Mouse (Mus musculus): ENCODE results near the gene St14.

The St14 gene

GRCm38 (mm10) chr9:31122464-31123030 is 9.1 kb downstream of the St14 start:
- DNase-seq (ENCODE audit: low spot score): no peak

DNA sequence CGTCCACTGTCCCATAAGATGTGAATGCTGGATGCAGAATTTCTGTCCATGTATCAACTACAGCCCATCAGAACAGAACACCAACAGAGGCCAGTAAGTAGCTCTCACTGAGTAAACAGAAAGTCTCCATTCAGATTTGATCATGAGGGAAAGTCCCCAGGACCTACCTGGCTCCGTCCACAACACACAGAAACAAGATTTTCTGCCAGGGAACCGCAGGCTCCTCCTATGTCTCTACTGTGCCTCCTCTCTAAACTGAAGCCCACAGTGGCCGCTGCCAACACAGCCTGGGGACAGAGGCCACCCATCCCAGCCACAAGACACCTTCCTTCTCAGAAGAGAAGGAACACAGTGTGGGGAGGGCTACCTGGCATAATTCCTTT is 11.1 kb downstream of the St14 start:
- DNase-seq (ENCODE audit: low spot score): no peak

DNA sequence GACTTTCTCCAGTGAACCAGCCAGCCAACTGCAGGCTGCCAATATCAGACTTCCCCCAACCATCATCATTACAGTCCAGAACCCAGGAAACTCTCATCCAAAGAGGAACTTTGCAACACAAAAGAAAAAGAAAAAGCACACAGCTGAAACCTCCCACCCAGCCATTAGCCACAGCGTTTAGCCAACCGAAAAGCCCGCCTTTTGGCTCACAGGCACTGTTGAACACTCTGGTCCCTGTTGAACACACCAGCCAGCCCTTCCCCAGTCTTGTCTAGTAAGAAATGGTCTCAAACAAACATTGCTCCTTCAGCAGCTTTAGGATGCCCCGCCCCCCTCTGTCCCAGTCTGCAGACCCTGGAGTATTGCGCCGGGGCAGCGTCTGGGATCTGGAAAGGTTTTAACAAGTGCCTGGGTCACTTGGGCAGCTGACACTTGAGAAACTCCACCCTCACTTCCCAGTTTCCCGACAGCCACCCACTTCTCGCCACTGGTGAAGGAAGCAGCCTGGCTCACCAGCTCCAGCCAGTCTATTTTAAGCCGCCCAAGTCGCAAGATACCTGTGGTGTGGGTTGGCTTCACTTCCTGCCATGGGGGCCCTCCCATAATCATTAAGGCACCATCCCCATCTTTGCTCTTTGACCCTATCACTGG is 11.6 kb downstream of the St14 start:
- DNase-seq (ENCODE audit: low spot score): no peak

DNA sequence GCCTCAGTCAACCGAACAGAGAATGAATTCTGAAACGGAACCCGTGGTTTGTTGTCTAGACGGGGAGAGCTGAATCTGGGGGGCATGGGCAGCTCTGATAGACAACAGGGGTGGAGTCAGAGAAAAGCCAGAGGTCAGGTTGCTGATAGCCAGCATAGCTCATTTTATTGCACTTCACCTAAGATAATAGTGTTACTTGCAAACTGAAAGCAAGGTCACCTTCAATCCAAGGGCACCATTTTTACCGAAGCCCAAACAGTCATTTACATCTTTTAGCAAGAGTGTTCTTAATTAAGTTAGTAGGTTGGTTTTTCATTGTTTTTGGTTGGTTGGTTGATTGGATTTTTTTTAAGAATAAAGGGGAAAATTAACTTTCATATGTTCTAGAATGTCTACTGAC is 12.2 kb downstream of the St14 start:
- no peak for DNase-seq (ENCODE audit: low spot score)

- DNase-seq (ENCODE audit: low spot score): no peak
Observed at GRCm38 (mm10) chr9:31118520-31119298, 12.9 kb downstream of the St14 start.

GRCm38 (mm10) chr9:31117488-31117887 is 14.2 kb downstream of the St14 start:
- DNase-seq (ENCODE audit: low spot score): no peak

DNA sequence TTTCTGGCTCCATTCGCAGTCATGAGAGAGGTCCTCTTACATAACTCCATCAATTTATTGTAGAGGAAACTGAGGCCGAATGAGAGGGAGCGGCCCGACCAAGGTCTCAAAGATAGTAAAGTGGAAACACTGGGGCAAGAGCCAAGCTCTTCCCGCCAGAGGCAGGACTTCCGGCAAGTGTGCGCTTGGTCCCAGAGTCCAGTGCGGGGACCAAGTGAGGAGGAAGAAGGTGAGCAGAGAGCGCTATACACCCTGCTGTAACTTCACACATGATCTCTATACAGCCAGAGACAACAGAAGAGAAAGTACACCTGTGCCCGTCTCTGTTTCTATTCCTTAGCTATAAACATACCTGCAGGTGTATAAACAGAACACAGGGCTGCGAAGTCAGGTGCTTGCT is 14.6 kb downstream of the St14 start:
- DNase-seq (ENCODE audit: low spot score): no peak

DNA sequence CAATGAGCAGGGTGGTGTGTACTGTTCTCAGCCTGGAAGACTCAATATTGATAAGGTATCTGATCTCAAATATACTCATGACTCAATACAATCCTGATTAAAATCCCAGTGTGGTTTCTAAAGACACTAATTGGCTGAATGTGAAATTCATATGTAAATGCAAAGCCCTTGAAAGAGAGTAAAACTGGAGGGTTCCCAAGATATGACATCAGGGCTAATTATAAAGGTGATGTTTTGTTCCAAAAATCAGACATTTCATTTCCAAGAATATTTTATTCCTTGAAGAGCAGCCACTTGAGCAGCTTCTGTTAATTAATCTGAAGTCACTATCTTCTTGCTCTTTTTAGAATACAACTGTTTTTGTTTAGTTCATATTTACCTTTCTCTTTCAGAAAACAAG is 16.1 kb downstream of the St14 start:
- DNase-seq (ENCODE audit: low spot score): no peak

DNA sequence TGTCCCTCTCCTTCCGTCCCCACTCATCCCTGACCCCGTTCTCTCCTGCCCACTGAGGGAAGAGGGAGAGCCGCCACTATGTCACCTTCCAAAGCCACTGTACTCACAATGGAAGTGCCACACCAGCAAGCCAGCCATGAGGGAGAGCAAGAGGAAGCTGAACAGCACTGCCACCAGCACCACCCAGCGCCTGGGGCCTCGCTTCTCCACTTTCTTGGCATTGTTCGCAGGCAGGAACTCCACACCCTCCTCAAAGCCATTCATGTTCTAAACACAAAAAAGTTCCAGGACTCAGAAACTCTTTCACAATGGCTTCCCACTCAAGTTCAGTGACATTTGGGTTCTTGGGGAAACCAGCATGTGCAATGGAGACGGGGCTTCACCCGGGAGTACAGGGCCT is 23.2 kb downstream of the St14 start:
- no peak for DNase-seq (ENCODE audit: low spot score)

- DNase-seq (ENCODE audit: low spot score): no peak
Observed at GRCm38 (mm10) chr9:31098118-31098517, 33.5 kb downstream of the St14 start.

GRCm38 (mm10) chr9:31097088-31098082 is 34.3 kb downstream of the St14 start:
- DNase-seq (ENCODE audit: low spot score): peak; percentile 9

- no peak for DNase-seq (ENCODE audit: low spot score)
Observed at GRCm38 (mm10) chr9:31092833-31093195, 38.8 kb downstream of the St14 start.

- DNase-seq (ENCODE audit: low spot score): no peak
Observed at GRCm38 (mm10) chr9:31092111-31092832, 39.4 kb downstream of the St14 start.

DNA sequence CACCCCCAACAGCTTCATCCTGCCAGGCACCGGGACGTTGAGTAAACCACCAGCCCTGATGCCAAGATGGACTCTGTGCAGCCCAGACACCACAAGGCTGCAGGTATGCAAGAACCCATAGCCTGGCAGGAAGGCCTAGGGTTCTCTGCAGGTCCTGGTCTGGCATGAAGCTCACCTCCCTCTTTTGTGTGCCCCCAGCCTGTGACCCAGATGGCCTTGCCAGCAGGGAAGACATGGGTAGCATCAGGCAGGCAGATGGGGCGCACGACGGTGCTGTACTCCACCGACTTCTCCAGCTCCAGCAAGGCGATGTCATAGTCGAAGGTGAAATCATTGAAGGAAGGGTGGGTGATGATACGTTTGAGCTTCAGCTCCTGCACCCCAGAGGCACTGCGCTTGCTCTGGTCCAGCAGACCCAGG is 40.5 kb downstream of the St14 start:
- DNase-seq (ENCODE audit: low spot score): no peak

DNA sequence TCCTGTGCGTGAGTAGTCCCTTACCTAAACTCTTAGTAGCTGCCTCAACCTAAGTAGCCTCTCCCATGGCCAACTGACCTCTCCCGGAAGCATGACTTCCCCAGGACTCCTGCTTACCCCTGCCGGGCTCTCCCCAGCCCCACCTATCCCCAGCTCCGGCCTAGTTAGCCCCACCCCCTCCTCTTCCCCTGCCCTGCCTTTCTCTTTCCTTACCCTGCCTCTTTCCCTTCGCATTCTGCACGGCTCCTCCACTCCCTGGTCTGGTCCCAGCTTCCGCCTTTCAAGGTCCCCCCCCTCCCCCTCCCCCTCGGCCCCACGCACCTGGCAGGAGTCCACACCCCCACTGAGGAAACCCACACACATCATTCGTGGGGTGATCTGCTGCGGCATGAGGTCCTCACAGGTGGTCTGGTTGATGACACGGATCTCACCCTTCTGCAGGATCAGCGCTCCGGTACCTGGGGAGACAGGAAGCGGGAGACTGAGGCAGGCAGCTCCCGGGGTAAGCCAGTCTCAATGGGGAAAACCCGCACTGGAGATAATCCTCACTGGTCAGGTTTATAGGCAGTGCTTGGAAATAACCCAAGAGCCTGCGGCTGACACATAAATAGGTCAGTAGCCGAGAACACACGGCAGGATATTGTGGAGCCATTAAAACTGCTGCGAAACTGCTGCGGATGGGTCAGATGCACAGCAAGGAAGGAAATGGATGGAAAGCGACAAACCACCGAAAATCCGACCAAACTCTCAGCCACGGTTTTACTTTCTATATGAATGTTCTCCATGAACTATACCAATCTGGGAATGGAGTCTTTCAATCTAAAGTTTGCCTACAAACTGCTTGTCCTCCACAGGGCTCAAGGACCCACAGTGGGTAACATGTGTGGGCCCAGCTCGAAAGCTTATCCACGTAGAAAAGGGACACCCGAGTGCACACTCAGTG is 41.3 kb downstream of the St14 start:
- no peak for DNase-seq (ENCODE audit: low spot score)

DNA sequence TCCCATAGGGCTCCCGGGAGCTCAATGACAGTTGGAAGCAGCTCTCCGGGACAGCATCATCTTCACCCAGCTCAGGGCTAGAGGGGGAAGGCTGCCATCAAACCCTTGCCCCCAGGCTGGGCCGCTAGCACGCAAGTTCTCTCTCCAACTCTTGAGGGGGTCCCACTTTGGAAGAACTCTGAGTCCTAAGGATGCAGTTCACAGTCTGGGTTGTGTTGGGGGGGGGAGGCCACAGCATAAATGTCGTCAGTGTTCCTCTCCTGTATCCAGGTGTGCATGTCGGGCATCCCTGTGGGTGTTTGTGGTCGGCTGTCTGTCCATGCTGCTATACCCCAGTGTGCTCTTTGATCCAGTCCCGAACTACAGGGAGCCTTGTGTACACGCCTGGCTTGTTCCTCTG is 42.1 kb downstream of the St14 start:
- DNase-seq (ENCODE audit: low spot score): no peak

GRCm38 (mm10) chr9:31088883-31089282 is 42.8 kb downstream of the St14 start:
- no peak for DNase-seq (ENCODE audit: low spot score)

DNA sequence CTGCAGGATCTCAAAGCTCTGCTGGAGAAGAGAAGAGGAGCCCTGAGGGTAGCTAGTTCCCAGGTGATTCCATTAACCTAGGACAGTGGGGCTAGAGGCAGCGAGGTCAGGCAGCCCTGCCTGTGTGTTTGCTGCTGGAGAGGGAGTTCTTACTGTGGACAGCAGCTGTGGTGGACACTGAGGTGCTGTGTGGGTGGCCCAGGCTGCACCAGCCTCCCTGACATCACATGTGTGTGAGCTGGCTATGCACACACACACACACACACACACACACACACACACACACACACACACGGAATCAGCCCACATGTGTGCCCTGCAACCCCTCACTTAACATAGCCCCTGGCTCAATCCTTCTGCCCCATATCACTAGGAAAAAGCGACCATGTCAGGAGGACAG is 43.5 kb downstream of the St14 start:
- no peak for DNase-seq (ENCODE audit: low spot score)

DNA sequence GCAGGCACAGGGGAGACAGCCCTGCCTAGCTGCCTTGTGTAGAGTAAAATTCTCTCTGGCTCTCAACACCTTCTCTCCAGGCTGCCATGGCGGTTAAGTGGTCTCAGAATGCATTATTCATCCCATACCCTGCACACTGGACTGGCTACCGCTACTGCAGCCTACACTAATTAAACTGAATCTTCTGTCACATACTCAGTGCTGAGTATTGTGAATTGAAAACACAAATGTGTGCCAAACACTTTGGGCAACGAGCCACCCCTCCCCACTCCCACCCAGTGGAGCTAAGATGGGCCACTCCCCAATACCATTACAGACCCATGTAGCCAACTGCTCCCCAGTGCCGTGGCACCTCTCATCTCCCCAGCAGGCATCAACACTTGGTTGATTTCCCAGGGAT is 44.2 kb downstream of the St14 start:
- DNase-seq (ENCODE audit: low spot score): no peak

DNA sequence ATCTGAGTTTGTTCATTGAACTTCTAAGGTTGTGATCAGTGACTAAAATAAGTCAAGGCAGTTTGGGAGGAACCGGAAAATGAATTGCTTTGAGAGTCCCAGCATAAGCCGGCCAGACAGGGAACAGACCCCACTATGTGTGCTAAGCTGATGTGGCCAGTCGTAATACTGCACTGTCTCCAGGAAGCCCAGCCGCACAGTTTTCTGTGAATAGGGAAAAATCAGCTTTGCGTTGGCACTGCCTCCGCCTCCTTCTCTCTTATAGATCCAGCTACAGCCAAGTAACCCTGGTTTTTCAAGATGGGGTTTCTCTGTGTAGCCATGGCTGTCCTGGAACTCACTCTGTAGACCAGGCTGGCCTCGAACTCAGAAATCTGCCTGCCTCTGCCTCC is 44.9 kb downstream of the St14 start:
- no peak for DNase-seq (ENCODE audit: low spot score)

All from left cerebral cortex, adult 11 months (tissue).